Mouse (Mus musculus) hindbrain, embryonic 13.5 days (tissue): ENCODE measurements around the gene Slc24a2. TPM values are rescaled to one million over a fixed set of nuclear protein-coding genes. Genes with fewer than 3 reads are reported as not detected.

Experiments
- ATAC-seq: fragments of 200-750 bp; cut with Nextera tagmentation; 2 replicates; pipeline ENCODE4 v1.8.0; 2017; ENCODE audit warnings: moderate TSS enrichment; ENCODE audit not compliant: low FRiP score
- H3K27ac ChIP-seq: fragments of 300-500 bp; sonication (generic); 2 replicates; pipeline ENCODE4 v1.5.1; 2015; ENCODE audit warnings: inconsistent platforms, mild to moderate bottlenecking, moderate library complexity
- H3K27me3 ChIP-seq: fragments of 300-500 bp; sonication (generic); 2 replicates; pipeline ENCODE4 v1.6.1; 2015; ENCODE audit warnings: mild to moderate bottlenecking, inconsistent platforms
- H3K36me3 ChIP-seq: fragments of 300-500 bp; sonication (generic); 2 replicates; pipeline ENCODE4 v1.6.1; 2015; ENCODE audit warnings: mild to moderate bottlenecking, inconsistent platforms
- H3K4me1 ChIP-seq: fragments of 300-500 bp; sonication (generic); replicated peaks from 2 replicates; pipeline ENCODE4 v1.6.1; 2015; ENCODE audit warnings: inconsistent platforms
- H3K4me2 ChIP-seq: fragments of 300-500 bp; sonication (generic); 2 replicates; pipeline ENCODE4 v1.6.1; 2015; ENCODE audit warnings: inconsistent platforms, mild to moderate bottlenecking, moderate library complexity
- H3K4me3 ChIP-seq: fragments of 300-500 bp; sonication (generic); 2 replicates; pipeline ENCODE4 v1.5.1; 2015; ENCODE audit warnings: mild to moderate bottlenecking, inconsistent platforms
- H3K9ac ChIP-seq: fragments of 300-500 bp; sonication (generic); 2 replicates; pipeline ENCODE4 v1.6.1; 2015; ENCODE audit warnings: mild to moderate bottlenecking, inconsistent platforms
- H3K9me3 ChIP-seq: fragments of 300-500 bp; sonication (generic); 2 replicates; pipeline ENCODE4 v1.6.1; 2016; ENCODE audit warnings: inconsistent platforms
- WGBS: fragments of 180-500 bp; shearing (Covaris S2); methylation state at CpG from one replicate; pipeline ENCODE4 v1.1.7; 2015; 5-methylcytosine and 5-hydroxymethylcytosine counted together
- polyA plus RNA-seq: library from polyadenylated mRNA; unstranded; fragments of >200 nt; fragmentation: Nextera tagmentation; extraction: Ambion mirVana; gene quantifications from 2 replicates; pipeline ENCODE4 v1.2.1, GENCODE M21; 2015

The Slc24a2 gene
- polyA plus RNA-seq, 1 experiment from 2014 or later = 2.7 TPM

- peak overlapping the region; percentile 20; the same call in 1 of the 2 replicates for H3K27ac ChIP-seq
- H3K4me1 ChIP-seq = peaks cover 16% of the 10 kb centered on the region
- no peak for ATAC-seq
- no peaks in the 10 kb centered on the region for H3K27me3 ChIP-seq
- H3K4me3 ChIP-seq = no peak overlapping the region
- H3K4me2 ChIP-seq = no peak overlapping the region
- no peaks in the 10 kb centered on the region for H3K9me3 ChIP-seq
- H3K9ac ChIP-seq = no peak overlapping the region
- H3K36me3 ChIP-seq = no peaks in the 10 kb centered on the region
- WGBS = 72% methylated on average over 6 of the region's 6 CpGs
Measured at GRCm38 (mm10) chr4:87062771-87063253, 167.5 kb downstream of the Slc24a2 start.

DNA sequence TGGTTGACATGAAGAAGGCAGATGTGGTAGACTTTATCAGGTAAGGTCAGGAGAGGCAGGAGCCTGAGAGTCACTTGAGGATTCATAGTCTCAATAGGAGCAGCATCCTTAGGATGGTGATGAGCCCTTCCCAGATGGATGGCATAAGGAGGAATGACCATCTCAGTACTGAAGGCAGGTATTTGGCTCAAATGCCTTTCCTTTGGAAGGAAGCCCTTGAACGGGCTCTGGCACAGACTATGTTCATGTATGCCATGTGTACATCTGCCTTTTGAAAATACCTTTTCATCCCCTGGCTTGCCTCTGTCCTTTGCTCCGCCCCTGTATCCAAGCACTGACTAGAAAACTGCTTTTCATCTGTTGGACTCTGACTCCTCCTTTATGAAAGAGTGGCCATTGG is 168.6 kb downstream of the Slc24a2 start:
- no peak overlapping the region for H3K9ac ChIP-seq
- peaks cover 24% of the 10 kb centered on the region for H3K4me1 ChIP-seq
- no peaks in the 10 kb centered on the region for H3K27me3 ChIP-seq
- no peak overlapping the region for H3K4me3 ChIP-seq
- ATAC-seq = no peak
- no peak overlapping the region for H3K4me2 ChIP-seq
- H3K36me3 ChIP-seq = no peaks in the 10 kb centered on the region
- WGBS = 82% methylated on average over 2 of the region's 2 CpGs
- H3K9me3 ChIP-seq = no peaks in the 10 kb centered on the region
- H3K27ac ChIP-seq = no peak overlapping the region

- ATAC-seq = 0 out of 2 replicates have a peak, but pooled peaks have one; percentile 65
- WGBS = 38% methylated on average over 3 of the region's 3 CpGs
- peak overlapping the region; percentile 26; the same call in 1 of the 2 replicates for H3K27ac ChIP-seq
- no peaks in the 10 kb centered on the region for H3K27me3 ChIP-seq
- no peaks in the 10 kb centered on the region for H3K36me3 ChIP-seq
- H3K4me3 ChIP-seq = no peak overlapping the region
- H3K4me2 ChIP-seq = no peak overlapping the region
- no peak overlapping the region for H3K9ac ChIP-seq
- H3K9me3 ChIP-seq = no peaks in the 10 kb centered on the region
- H3K4me1 ChIP-seq = peaks cover 20% of the 10 kb centered on the region
Measured at GRCm38 (mm10) chr4:87057572-87057971, 172.7 kb downstream of the Slc24a2 start.

GRCm38 (mm10) chr4:87055768-87056167 is 174.5 kb downstream of the Slc24a2 start:
- WGBS = 87% methylated on average over 7 of the region's 7 CpGs
- Histone ChIP-seq H3K27ac (no peak overlapping the region), H3K9ac (no peak overlapping the region), H3K27me3 (no peaks in the 10 kb centered on the region), H3K4me2 (no peak overlapping the region), H3K36me3 (no peaks in the 10 kb centered on the region), H3K4me3 (no peak overlapping the region), H3K4me1 (peaks cover 9% of the 10 kb centered on the region), H3K9me3 (no peaks in the 10 kb centered on the region)
- ATAC-seq = no peak

DNA sequence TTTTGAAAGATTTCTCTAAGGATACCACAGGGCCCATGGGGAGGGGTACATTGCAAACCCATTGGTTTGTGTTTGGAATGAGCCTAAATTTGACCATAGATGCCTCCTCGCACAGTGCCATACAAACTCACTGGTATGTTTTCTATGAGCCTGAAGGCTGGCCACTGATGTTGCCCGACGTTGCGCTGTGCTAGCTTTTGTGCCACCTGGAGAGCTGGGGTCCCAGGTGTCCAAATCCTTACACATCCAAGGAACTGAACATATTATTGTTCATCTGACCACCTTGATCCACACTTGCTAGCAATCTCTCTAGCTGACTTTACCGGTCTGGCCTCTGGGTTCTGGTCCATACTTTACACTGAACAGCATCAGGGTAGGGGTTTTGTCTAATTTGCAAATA is 177.4 kb downstream of the Slc24a2 start:
- H3K27ac ChIP-seq = no peak overlapping the region
- 96% methylated on average over 5 of the region's 5 CpGs for WGBS
- peaks cover 8% of the 10 kb centered on the region for H3K4me1 ChIP-seq
- no peaks in the 10 kb centered on the region for H3K27me3 ChIP-seq
- H3K36me3 ChIP-seq = no peaks in the 10 kb centered on the region
- no peak overlapping the region for H3K9ac ChIP-seq
- ATAC-seq = no peak
- H3K4me2 ChIP-seq = no peak overlapping the region
- no peak overlapping the region for H3K4me3 ChIP-seq
- no peaks in the 10 kb centered on the region for H3K9me3 ChIP-seq

- no peak overlapping the region for H3K4me3 ChIP-seq
- H3K36me3 ChIP-seq = no peaks in the 10 kb centered on the region
- H3K4me1 ChIP-seq = no peaks in the 10 kb centered on the region
- no peak overlapping the region for H3K9ac ChIP-seq
- H3K27ac ChIP-seq = no peak overlapping the region
- H3K27me3 ChIP-seq = no peaks in the 10 kb centered on the region
- no peak overlapping the region for H3K4me2 ChIP-seq
- WGBS = 84% methylated on average over 3 of the region's 3 CpGs
- no peaks in the 10 kb centered on the region for H3K9me3 ChIP-seq
- no peak for ATAC-seq
Measured at GRCm38 (mm10) chr4:87049061-87049460, 181.2 kb downstream of the Slc24a2 start.

DNA sequence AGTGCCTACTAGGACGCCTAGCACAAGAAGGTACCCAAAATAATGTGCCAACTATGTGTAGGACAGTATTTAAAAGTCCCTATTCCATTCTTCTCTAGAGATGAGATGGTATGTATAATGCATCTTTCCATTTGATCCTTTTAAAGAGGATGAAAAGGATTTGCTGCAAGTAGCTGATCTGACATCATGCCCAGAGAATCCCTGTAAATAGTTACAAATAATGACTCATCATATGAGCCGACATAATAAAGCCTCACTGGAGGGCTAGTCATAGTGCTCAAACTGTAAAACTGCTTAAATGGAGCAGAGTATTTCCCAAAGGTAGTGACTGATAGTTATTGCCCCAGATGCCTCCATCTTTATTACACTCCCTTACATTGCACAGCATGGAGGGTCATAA is 183.1 kb downstream of the Slc24a2 start:
- Histone ChIP-seq H3K9ac (no peak overlapping the region), H3K4me3 (no peak overlapping the region), H3K4me2 (no peak overlapping the region), H3K27ac (no peak overlapping the region), H3K9me3 (no peaks in the 10 kb centered on the region), H3K36me3 (no peaks in the 10 kb centered on the region), H3K4me1 (no peaks in the 10 kb centered on the region), H3K27me3 (no peaks in the 10 kb centered on the region)
- WGBS = 84% methylated on average over 2 of the region's 2 CpGs
- no peak for ATAC-seq

GRCm38 (mm10) chr4:87043296-87043695 is 187.0 kb downstream of the Slc24a2 start:
- Histone ChIP-seq H3K4me2 (no peak overlapping the region), H3K4me1 (no peaks in the 10 kb centered on the region), H3K27ac (no peak overlapping the region), H3K27me3 (no peaks in the 10 kb centered on the region), H3K9ac (no peak overlapping the region), H3K36me3 (no peaks in the 10 kb centered on the region), H3K9me3 (no peaks in the 10 kb centered on the region), H3K4me3 (no peak overlapping the region)
- ATAC-seq = no peak
- 95% methylated on average over 9 of the region's 9 CpGs for WGBS

GRCm38 (mm10) chr4:87041412-87041997 is 188.8 kb downstream of the Slc24a2 start:
- H3K27me3 ChIP-seq = no peaks in the 10 kb centered on the region
- no peaks in the 10 kb centered on the region for H3K9me3 ChIP-seq
- no peak for ATAC-seq
- WGBS = 84% methylated on average over 7 of the region's 7 CpGs
- H3K9ac ChIP-seq = no peak overlapping the region
- H3K36me3 ChIP-seq = no peaks in the 10 kb centered on the region
- no peak overlapping the region for H3K4me3 ChIP-seq
- H3K4me2 ChIP-seq = no peak overlapping the region
- no peak overlapping the region for H3K27ac ChIP-seq
- H3K4me1 ChIP-seq = no peaks in the 10 kb centered on the region

DNA sequence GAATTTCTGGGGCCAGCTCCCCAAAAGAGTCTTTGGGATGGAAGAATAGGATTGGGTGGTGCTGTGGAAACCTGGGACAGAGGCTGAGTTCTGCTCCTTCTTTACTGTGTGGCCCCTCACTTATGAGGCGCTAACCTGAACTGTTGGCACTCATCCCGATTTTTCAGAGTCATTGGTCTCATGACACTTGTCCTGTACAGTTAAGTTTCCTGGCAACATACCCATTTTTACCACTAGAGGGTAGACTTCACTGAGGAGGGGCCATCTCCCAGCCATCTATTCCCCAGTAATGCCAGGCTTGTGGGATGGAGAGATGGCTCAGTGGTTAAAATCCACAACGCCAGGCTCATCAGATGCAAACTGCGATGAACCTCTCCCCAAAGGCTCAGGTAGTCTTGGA is 192.7 kb downstream of the Slc24a2 start:
- no peaks in the 10 kb centered on the region for H3K9me3 ChIP-seq
- no peaks in the 10 kb centered on the region for H3K27me3 ChIP-seq
- no peaks in the 10 kb centered on the region for H3K36me3 ChIP-seq
- no peaks in the 10 kb centered on the region for H3K4me1 ChIP-seq
- no peak for ATAC-seq
- no peak overlapping the region for H3K4me3 ChIP-seq
- 74% methylated on average over 4 of the region's 4 CpGs for WGBS
- no peak overlapping the region for H3K4me2 ChIP-seq
- H3K9ac ChIP-seq = no peak overlapping the region
- H3K27ac ChIP-seq = no peak overlapping the region

DNA sequence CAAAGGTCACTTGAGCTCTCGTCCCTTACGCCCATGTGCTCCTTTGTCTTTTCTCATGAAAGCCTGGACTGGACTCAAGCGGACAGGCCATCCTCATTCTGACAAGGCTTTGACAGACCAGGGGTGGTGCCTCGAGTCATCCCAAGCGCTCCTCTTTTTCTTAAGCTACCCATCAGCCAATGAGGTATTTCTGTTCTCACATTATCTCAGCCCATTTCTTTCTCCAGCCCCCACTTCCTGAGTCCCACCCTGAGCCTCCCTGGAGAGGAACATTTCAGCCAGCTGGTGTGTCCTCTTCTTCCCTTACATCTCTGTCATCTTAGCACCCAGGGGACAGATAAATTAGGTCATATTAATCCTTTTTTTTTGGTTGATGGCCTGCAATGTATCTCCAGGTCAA is 193.8 kb downstream of the Slc24a2 start:
- H3K9me3 ChIP-seq = no peaks in the 10 kb centered on the region
- no peaks in the 10 kb centered on the region for H3K36me3 ChIP-seq
- H3K27me3 ChIP-seq = no peaks in the 10 kb centered on the region
- no peak for ATAC-seq
- H3K4me2 ChIP-seq = no peak overlapping the region
- no peak overlapping the region for H3K9ac ChIP-seq
- WGBS = 52% methylated on average over 5 of the region's 5 CpGs
- H3K4me1 ChIP-seq = no peaks in the 10 kb centered on the region
- no peak overlapping the region for H3K4me3 ChIP-seq
- H3K27ac ChIP-seq = no peak overlapping the region

DNA sequence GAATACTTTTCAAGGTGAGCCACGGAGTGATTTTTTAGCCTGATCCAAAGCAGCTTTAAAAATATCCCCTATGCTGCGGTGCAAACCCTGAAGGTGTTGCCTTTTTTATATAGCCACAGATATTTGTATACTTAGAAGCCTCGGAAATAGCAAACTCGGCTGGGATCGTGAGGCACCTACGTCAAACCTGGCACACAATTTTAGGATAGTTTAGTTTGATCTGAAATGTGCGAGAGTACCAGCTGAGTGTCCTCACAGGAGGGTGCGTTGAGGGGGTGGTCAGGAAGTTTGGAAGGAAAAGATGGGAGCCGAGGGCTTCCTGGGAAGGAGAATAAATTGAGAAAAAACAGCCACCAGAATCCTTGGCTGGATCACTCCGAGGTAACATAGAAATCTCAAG is 194.6 kb downstream of the Slc24a2 start:
- H3K27ac ChIP-seq = no peak overlapping the region
- H3K4me2 ChIP-seq = no peak overlapping the region
- ATAC-seq = no peak
- no peak overlapping the region for H3K4me3 ChIP-seq
- H3K4me1 ChIP-seq = no peaks in the 10 kb centered on the region
- WGBS = 91% methylated on average over 10 of the region's 10 CpGs
- H3K9me3 ChIP-seq = no peaks in the 10 kb centered on the region
- H3K9ac ChIP-seq = no peak overlapping the region
- H3K27me3 ChIP-seq = no peaks in the 10 kb centered on the region
- H3K36me3 ChIP-seq = no peaks in the 10 kb centered on the region

DNA sequence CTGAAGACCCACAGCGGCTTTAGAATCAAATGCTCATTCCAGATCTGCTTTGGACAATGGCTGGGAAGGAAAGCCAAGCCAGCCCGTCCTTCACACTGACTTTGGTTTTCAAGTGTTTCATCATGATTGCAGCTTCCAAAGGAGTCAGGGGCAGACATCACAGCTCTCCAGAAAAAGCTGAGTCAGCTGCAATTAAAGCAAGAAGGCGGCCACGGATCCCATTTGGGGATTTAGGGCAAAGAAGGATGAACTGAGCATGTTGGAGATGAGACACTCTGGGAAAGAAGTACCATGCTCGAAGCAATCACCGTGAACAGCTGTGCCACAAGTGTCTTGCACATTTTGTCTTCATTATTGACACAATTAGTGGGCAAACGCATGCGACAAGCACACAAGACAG is 197.6 kb downstream of the Slc24a2 start:
- Histone ChIP-seq H3K27me3 (no peaks in the 10 kb centered on the region), H3K4me1 (no peaks in the 10 kb centered on the region), H3K9ac (no peak overlapping the region), H3K27ac (no peak overlapping the region), H3K4me3 (no peak overlapping the region), H3K36me3 (no peaks in the 10 kb centered on the region), H3K9me3 (no peaks in the 10 kb centered on the region), H3K4me2 (no peak overlapping the region)
- no peak for ATAC-seq
- 86% methylated on average over 8 of the region's 8 CpGs for WGBS
